27 mouse cellular contexts compared by ENCODE assay signal in genomic region chr11:52302668-52303067, GRCm38 (mm10).
"Had no signal": no experiment of that assay in that cellular context is flagged by ENCODE, and none has a peak within 500 bp of the region (broad histone marks: within the 10 kb centered on the region; RNA-seq: fewer than 3 reads in every experiment).

No protein-coding gene starts in this region.

- H3K4me2 ChIP-seq: embryonic facial prominence, embryonic 12.5 days; embryonic facial prominence, embryonic 13.5 days; embryonic facial prominence, embryonic 15.5 days; forebrain, embryonic 12.5 days; forebrain, embryonic 13.5 days; forebrain, embryonic 15.5 days had no signal

- H3K9me3 ChIP-seq: embryonic facial prominence, embryonic 10.5 days; embryonic facial prominence, embryonic 12.5 days; embryonic facial prominence, embryonic 13.5 days; embryonic facial prominence, embryonic 15.5 days; forebrain, embryonic 10.5 days; forebrain, embryonic 12.5 days; forebrain, embryonic 13.5 days; forebrain, embryonic 15.5 days; heart, embryonic 10.5 days had no signal

- H3K27ac ChIP-seq: embryonic facial prominence, embryonic 10.5 days; embryonic facial prominence, embryonic 12.5 days; embryonic facial prominence, embryonic 13.5 days; embryonic facial prominence, embryonic 15.5 days; forebrain, embryonic 10.5 days; forebrain, embryonic 12.5 days; forebrain, embryonic 13.5 days; forebrain, embryonic 15.5 days; gastrocnemius, adult 2 months; heart, adult 2 months; heart, embryonic 10.5 days had no signal

- DNase-seq: cerebellum, adult 9-11 months; cerebellum, postnatal 10 days; cerebellum, postnatal 14 days; cerebellum, postnatal 25 days; cerebellum, postnatal 36 days; embryo, embryonic 11 days; forebrain, postnatal 0 days; gastrocnemius, adult 2 months; gastrocnemius, postnatal 10 days; gastrocnemius, postnatal 14 days; gastrocnemius, postnatal 25 days; gastrocnemius, postnatal 36 days; heart, adult 11 months; heart, adult 18-20 months; heart, adult 2 months had no signal

- ATAC-seq: forebrain, embryonic 13.5 days; forebrain, embryonic 14.5 days; forebrain, embryonic 15.5 days; forebrain, embryonic 16.5 days; forebrain, postnatal 0 days had no signal

- H3K9ac ChIP-seq: embryonic facial prominence, embryonic 12.5 days; embryonic facial prominence, embryonic 13.5 days; embryonic facial prominence, embryonic 15.5 days; forebrain, embryonic 12.5 days; forebrain, embryonic 13.5 days; forebrain, embryonic 15.5 days; forebrain, postnatal 0 days had no signal

- H3K4me3 ChIP-seq: embryonic facial prominence, embryonic 10.5 days; embryonic facial prominence, embryonic 12.5 days; embryonic facial prominence, embryonic 13.5 days; embryonic facial prominence, embryonic 15.5 days; erythroblast, embryonic 14.5 days; forebrain, embryonic 10.5 days; forebrain, embryonic 12.5 days; forebrain, embryonic 13.5 days; forebrain, embryonic 15.5 days; gastrocnemius, adult 2 months; heart, adult 2 months; heart, embryonic 10.5 days had no signal

- H3K36me3 ChIP-seq: embryonic facial prominence, embryonic 10.5 days; embryonic facial prominence, embryonic 12.5 days; embryonic facial prominence, embryonic 13.5 days; embryonic facial prominence, embryonic 15.5 days; forebrain, embryonic 10.5 days; forebrain, embryonic 12.5 days; forebrain, embryonic 15.5 days; heart, embryonic 10.5 days had no signal

- H3K27me3 ChIP-seq: embryonic facial prominence, embryonic 12.5 days; embryonic facial prominence, embryonic 13.5 days; embryonic facial prominence, embryonic 15.5 days; forebrain, embryonic 12.5 days; forebrain, embryonic 13.5 days; forebrain, embryonic 15.5 days had no signal

- H3K4me1 ChIP-seq: embryonic facial prominence, embryonic 13.5 days; embryonic facial prominence, embryonic 15.5 days; forebrain, embryonic 12.5 days; forebrain, embryonic 15.5 days had no signal
